Mouse (Mus musculus) naive thymus-derived CD4-positive, alpha-beta T cell, adult 5 months (primary cell): Measurements from ENCODE around the gene Slc5a10. TPM values are rescaled to one million over a fixed set of nuclear protein-coding genes. Genes with fewer than 3 reads are reported as not detected.

Source experiments
- polyA plus RNA-seq: library from polyadenylated mRNA; unstranded; fragments of 100-300 nt; shearing (Covaris generic); gene quantifications from one replicate; pipeline ENCODE4 v1.2.1, GENCODE M21; 2017

The Slc5a10 gene
- not detected for polyA plus RNA-seq

DNA sequence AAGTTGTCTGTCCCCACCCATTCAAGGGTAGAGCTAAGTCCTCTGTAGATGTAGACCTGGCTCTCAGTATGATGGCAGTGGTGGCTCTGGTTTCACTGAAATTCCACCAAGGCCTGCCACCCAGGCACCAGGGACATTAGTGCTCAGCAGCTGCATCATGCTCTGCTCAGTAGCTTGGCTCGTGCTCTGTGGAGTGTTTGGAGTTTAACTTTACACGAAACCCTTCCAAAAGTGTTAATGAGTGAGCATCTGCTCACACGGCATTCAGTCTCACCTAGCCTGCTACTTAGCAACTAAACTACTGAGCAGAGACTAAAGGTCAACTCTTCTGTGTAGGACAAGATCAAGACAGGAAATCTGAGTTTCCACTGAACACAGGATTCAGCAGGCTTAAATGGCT, at the start of gene Slc5a10:
Gene Slc5a10, minus strand, starts transcription at position 191 of the 400 bp plus-strand sequence.

DNA sequence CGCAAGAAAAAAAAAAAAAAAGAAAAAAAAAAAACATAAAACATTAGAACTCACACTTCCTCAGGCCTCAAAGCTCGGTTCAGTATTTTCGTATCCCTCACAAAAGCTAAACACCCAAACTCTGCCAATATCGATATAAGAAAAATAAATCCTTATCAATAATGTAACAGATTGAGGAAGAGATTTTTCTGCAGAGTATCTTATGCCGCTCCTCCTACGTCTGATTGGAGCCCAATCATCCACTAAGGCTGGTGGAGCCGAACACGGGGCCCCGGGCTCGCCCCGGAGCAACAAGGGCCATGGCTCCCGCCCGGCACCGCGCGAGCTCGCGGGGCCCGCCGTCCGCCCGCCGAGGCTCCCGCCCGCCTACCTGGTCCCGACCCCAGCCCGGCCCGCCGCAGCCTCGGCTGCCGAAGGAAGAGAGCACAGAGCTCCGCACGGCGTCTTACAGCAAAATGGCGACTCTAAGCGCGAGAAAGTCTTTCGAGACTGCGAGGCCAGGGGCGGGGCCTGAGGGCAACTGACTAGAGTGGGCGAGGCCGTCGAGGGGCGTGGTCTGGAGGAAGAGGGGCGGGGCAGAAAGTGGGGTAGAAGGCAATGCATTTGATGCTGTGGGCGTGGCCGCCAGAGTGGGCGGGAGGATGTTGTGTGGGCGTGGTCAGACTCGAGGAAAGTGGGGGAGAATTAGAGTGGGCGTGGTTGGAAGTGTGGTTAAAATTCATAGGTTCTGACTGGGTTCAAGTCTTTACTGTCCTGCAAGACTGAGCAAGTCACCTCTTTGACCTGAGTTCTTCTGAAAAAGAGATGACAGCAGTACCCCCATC, 41.2 kb upstream of the Slc5a10 start, which contains the start of gene Prpsap2:
Gene Prpsap2, minus strand, starts transcription at position 505 of the 824 bp plus-strand sequence.

GRCm38 (mm10) chr11:61683907-61684731, 36.5 kb downstream of the Slc5a10 start, which contains the start of gene Fam83g:
TSS of gene Fam83g (plus strand) at chr11:61684091.

DNA sequence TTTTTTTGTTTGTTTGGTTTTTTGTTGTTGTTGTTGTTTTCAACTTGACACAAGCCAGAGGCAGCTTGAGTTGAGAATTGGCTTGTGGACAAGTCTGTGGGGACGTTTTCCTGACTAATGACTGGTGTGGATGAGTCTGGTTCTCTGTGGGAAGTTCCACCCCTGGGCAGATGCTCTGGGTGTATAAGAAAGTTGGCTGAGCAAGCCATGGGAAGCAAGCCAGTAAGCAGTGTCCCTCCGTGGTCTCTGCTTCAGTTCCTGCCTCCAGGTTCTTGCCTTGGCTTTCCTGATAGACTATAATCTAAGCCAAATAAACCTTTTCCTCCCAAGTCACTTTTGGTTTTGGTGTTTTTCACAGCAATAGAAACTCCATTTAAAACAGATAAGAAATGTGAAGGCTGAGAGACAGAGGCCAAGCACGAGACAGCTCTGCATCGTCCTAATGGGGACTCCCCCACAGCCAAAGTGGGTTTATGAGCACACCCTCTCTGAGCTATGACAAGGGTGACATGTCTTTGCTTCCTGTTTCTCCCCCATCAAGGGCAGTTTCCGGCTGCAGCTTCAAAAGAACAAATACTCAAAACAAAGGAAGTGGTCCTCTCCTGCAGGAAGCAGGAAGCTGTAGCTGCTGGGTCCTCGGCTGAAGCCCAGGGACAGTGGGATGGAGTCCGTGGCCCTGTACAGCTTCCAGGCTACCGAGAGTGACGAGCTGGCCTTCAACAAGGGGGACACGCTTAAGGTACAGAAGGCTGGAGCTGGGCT, 67.8 kb downstream of the Slc5a10 start, which contains the start of gene Grap:
Gene Grap, plus strand, starts transcription at position 580 of the 762 bp plus-strand sequence.

Other genes starting within 250 kb of the Slc5a10 start
- not detected for gene Mfap4, start 235.4 kb downstream of the Slc5a10 start, polyA plus RNA-seq
- gene Mapk7, start 226.4 kb downstream of the Slc5a10 start, polyA plus RNA-seq, result 19.5 TPM
- not detected for gene B9d1, start 215.7 kb downstream of the Slc5a10 start, polyA plus RNA-seq
- gene Epn2, start 141.1 kb downstream of the Slc5a10 start, polyA plus RNA-seq, result 0.14 TPM
- 220 TPM for gene Grap, start 67.6 kb downstream of the Slc5a10 start, polyA plus RNA-seq
- gene Fam83g, start 36.7 kb downstream of the Slc5a10 start, polyA plus RNA-seq, result not detected
- 25.9 TPM for gene Prpsap2, start 41.3 kb upstream of the Slc5a10 start, polyA plus RNA-seq
- gene Ulk2, start 134.2 kb upstream of the Slc5a10 start, polyA plus RNA-seq, result 32.4 TPM
- gene Akap10, start 209.4 kb upstream of the Slc5a10 start, polyA plus RNA-seq, result 61.3 TPM
- 0.25 TPM for gene Specc1, start 235.9 kb upstream of the Slc5a10 start, polyA plus RNA-seq